Mouse (Mus musculus): Measurements from ENCODE around the gene 9430015G10Rik.
"Not testable (repeated sequence)": the region's sequence is repeated elsewhere in the genome, so short reads cannot be mapped to it uniquely, and the experiment has no call there.

Gene 9430015G10Rik

GRCm38 (mm10) chr4:156097770-156098366, 11.9 kb upstream of the 9430015G10Rik start:
- no peak for DNase-seq

DNA sequence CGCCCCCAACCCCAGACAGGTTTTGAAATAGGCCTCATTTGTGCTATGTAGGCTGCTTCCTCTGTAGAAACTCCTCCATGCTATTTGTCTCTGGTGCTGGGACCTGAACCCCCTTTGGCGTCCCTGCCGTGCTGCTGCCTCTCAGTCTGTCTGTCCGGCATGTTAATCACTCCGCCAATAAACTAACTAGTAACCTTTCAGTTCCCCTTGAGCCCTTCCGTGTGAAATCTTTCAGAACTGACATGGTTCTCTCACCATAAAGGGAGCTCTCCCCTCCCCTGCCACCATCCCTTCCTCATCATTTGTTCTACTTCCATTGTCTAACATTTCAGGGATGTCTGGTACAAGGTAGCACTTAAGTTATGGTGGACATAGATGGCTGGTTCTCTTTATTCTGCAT, 10.4 kb upstream of the 9430015G10Rik start:
- DNase-seq: no peak

DNA sequence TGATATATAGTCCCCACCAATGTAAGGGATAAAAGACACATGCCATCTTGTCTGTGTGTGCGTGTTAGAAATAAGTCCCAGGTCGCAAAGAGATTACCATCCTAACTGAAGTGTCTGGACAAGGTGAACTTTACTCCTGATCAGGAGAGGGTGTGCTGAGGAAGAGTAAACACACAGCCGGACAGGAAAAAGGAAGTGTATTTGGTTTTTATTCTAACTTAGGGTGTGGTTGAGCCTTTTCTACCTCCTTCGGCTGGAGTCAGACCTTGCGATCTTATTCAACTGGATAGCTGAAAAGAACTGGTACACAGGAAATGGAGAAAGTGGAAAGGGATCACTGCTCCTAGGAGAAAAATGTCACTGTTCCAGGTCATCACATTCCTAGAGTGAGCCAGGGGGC, 9.3 kb upstream of the 9430015G10Rik start:
- no peak for DNase-seq

- DNase-seq: no peak
Observed at GRCm38 (mm10) chr4:156101481-156101903, 8.3 kb upstream of the 9430015G10Rik start.

- no peak for DNase-seq
Observed at GRCm38 (mm10) chr4:156103342-156103741, 6.4 kb upstream of the 9430015G10Rik start.

DNA sequence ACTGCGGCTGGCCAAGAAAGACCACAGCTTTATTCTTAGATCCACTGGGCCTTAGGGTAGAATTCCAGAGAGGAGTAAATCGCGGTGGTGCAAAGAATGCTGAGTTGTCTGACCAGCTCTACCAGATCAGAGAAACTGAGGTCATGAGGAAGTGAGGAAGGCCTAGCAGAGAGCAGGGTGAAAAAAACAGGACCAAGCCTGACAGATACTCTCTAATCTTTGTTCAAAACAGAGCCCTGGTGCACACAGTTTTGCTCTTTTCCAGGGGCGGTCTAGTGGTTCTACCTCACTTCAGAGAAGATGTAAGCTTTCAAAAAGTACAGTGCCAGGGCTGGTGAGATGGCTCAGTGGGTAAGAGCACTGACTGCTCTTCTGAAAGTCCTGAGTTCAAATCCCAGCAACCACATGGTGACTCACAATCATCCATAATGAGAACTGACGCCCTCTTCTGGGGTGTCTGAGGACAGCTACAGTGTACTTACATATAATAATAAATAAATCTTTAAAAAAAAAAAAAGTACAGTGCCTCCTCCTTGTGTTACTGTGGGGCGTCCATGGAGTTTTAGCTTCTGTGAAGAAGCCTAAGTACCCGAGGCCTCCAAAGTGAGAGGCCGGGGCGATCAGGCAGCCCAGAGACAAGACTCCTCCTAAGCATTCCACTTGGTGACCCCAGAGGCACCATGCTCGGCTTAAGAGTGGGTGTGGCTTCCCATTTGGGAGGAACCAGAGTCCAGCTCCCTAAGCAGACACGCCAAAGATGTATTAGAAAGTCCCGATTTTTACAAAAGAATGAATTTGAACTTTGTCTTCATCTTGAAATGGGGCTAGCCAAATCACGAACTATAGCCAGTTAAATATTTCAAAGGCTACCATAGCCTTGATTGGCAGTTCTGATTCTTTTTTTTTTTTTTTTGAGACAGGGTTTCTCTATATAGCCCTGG, 906 bp upstream of the 9430015G10Rik start:
- peak; percentile 65 for DNase-seq

GRCm38 (mm10) chr4:156124077-156124476, 14.3 kb downstream of the 9430015G10Rik start:
- no peak for DNase-seq

DNA sequence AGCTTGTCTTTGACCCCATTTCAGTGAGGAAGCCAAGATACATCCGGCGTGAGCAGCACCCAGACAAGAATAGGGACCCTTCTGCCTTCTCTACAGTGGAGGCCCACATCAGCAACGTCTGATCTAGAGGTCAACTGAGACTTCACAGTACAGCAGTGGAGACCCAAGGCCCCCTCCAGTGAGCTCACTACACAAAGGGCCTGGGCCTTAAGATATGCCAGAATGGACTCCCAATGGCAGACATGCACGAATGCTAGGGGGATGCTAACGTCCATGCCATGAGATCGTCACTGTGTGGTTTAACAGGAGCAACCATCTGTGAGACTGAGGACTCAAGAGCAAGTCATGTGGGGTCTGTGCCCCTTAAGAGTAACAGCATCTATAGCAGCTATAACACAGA, 15.6 kb downstream of the 9430015G10Rik start:
- no peak for DNase-seq

GRCm38 (mm10) chr4:156126841-156127240, 17.1 kb downstream of the 9430015G10Rik start:
- no peak for DNase-seq

GRCm38 (mm10) chr4:156128746-156129145, 19.0 kb downstream of the 9430015G10Rik start:
- DNase-seq: no peak

DNA sequence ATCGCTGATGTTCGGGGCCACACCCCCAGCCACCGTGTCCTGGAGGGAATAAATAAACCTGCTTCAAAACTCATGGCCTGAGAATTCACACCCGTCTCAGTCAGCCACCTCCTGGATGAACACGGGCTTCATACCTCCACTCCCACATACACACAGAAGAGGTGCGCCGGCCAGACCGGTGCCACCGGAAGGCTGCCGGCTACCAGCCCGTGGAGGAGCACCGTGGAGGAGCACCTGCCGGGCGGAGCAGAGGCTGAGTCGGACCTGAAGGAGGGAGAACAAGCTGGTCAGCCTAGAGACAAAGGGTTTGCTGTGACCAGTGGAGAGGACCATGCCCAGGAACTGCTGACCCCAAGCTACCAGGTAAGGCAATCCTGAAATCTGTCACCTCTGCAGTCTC, 20.7 kb downstream of the 9430015G10Rik start, which contains the start of gene Rnf223:
TSS of gene Rnf223 (plus strand) at position 78 of the 400 bp plus-strand sequence.
- no peak for DNase-seq

GRCm38 (mm10) chr4:156130940-156131339, 21.2 kb downstream of the 9430015G10Rik start:
- no peak for DNase-seq

- no peak for DNase-seq
Observed at GRCm38 (mm10) chr4:156133334-156133733, 23.6 kb downstream of the 9430015G10Rik start.

DNA sequence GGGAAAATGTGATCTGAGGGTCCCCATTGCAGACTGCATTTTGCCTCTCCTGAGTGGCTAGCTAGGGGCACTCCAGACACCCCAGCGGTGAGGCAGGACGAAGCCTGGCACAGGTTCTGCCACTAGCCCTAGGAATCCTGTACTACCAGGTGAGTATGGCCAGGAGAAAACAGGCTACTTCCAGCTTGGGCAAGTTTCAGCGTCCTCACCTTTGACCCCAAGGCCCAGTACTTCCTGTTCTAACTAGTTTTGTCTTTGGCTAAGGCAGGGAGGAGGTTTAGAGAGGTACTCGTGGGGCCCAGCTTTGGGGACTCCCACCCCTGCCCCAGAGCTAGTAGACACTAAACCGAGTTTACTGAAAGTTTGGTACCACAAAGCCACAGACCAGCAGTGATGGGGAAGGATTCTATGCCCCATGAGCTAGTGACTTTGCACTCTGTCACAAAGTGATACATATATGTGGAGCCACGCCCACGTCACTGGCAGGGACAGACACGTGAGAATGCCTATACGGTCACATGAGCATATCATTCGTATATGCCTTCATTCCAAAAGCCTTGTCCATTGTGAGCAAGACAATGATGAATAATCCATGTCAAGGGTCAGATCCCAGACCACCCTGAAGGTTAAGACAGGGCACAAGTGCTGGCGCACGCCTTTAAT, 24.3 kb downstream of the 9430015G10Rik start:
- DNase-seq: no peak

- DNase-seq: no peak
Observed at GRCm38 (mm10) chr4:156135112-156135511, 25.3 kb downstream of the 9430015G10Rik start.

DNA sequence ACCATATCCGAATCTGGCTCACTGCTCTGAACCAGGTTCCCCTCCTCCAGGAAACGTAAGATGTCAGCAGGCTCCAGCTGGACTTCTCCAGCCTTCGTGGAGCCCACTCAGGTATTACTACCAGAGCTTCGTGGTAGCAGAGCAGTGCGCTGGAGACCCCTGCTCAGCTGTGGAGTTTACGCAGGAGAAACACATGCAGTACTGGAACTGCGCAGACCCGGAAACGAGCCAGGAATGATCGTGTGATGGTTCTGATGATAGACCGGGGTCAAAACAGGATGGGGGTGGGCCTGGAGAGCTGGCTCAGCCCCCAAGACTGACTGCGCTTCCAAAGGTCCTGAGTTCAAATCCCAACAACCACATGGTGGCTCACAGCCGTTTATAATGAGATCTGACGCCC, 26.0 kb downstream of the 9430015G10Rik start:
- DNase-seq: no peak

DNA sequence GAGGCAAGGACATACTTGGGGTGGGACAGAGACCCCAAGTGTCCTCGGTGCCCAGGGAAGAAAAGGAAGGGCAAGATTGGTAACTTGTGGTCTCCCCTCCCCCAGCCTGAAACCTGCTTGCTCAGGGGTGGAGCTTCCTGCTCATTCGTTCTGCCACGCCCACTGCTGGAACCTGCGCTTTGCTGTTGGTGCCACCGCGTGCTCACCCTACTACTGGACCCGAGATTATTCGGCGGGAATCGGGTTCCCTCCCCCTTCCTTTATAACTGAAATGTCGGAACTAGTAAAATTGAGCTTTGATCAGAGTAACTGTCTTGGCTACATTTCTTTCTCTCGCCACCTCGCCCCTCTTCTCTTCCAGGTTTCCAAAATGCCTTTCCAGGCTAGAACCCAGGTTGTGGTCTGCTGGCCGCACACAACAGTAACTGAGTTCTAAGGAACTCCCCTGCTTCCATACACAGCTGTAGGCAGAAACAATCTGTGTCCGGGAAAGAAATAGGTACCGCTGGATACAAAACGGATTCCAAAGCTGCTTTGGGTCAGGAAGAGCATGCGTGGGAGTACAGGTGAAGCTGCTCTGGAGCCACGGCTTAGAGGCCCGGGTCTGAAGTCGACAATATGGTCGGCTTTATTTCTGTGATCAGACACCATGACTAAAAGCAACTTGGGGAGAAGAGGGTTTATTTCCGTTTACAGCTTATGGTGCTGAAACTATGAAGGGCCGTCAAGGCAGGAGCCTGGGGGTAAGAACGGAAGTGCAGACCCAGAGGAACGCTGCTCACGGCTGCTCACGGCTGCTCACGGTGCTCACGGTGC, 26.7 kb downstream of the 9430015G10Rik start:
- no peak for DNase-seq

- not testable (repeated sequence) for DNase-seq
Observed at GRCm38 (mm10) chr4:156150887-156151286, 41.1 kb downstream of the 9430015G10Rik start.

DNA sequence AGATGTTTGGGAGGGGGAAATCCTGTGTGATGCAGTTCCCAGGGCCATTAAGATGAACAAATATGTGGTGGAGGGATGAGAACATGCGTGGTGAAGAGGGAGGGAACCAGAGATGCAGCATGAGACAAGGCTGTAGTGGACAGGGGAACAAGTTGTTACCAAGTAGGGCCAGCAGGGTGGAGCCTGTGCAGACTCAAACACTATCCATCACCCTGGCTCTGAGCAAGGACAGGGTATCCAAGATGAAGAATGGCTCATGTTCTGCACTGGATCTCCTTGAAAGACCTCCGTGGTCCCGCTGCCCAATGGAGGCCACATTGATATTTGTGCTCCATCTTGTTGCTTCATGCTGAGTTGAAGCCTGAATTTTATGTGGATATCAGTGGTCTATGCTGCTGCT, 45.0 kb downstream of the 9430015G10Rik start:
- DNase-seq: no peak

DNA sequence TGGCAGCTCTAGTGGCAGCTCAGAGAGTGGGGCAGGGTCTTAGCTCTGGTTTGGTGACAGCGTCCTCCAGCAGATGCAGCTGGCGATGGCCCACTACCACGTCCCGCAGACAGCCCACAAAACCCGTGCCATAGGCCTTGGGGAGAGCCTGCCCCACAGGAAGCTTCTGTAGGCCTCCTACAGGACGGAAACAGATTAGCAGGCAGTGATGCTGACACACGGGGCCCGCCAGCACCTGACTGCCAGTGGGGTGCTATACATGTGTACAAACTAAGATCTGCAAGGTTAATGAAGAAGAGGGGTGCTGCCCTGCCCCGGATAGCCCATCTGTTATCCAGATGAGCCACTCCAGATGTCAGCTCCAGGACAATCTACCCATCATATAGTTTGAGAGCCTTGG, 56.7 kb downstream of the 9430015G10Rik start:
- no peak for DNase-seq

DNA sequence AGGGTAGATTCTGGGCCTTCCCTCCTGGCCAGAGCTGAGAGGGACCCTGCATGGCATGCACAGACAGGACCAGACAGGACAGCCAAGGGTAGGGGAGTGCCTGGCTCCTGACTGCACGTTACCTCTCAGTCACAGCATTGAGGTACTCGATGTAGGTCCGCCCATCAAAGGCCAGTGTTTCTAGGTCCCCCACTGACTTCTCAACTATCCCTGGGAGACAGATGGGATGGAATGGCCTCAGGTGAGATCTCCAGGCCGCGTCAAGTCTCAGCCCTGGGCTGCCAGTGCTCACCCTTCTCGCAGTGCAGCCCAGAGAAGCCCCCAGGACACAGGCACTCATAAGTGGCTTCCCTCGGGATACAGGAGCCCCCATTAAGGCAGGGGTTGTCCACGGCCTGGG, 58.8 kb downstream of the 9430015G10Rik start:
- no peak for DNase-seq

DNA sequence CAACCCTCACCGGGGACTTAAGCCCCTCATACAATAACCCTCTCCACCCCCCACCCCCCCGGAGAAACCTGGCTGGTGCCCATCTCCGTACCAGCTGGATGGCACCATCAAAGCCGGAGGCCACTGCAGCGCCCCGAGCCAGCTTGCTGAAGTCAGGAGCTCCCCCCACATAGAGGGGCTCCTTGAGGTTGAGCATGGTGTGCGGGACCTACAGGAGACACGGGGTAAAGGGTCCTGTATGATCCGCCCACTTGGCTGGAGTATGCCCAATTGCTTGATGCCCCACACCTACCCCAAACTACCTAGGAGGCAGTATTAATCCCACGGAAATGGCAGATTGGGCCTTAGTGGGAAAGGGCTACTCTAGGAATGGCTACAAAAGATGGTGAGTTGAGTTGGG, 59.3 kb downstream of the 9430015G10Rik start:
- DNase-seq: no peak

DNA sequence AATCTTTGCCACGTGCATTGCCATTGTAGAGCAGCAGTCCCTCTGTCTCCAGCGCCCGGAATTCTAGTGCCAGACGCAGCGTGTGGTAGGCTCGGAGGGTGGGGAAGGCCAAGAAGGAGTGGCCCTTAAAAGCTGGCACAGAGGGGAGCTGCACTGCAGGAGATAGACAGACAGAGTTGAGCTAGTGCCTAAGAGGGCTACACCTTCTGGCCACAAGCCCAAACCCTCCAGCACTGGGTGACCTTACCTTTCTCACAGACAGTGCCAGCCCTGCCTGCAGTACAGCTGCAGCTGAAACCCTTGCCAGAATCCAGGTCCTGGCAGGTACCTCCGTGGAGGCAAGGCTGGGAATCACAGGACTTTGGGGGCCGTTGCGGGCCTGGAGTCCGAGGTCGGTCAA, 62.0 kb downstream of the 9430015G10Rik start:
- DNase-seq: no peak

All from cerebellum, adult 9-11 months (tissue).